In genomic region chr2:144183371-144183944, GRCm38 (mm10) we compare ENCODE assay signal across 10 mouse cellular contexts.
DNase-seq lines count a peak whose midpoint lies in the region; ATAC-seq and TF ChIP-seq lines count a peak whose summit lies in the region.
"Had no signal": no experiment of that assay in that cellular context is flagged by ENCODE, and none has a peak within 500 bp of the region (broad histone marks: within the 10 kb centered on the region; RNA-seq: fewer than 3 reads in every experiment).

No protein-coding gene starts in this region.

- no peaks in the 10 kb centered on the region for H3K9me3 ChIP-seq in neural tube, embryonic 14.5 days (ENCODE audit: control insufficient read depth, low read length)
- no peaks in the 10 kb centered on the region for H3K9me3 ChIP-seq in neural tube, embryonic 15.5 days (replicated peaks)
- H3K9me3 ChIP-seq in intestine, postnatal 0 days (ENCODE audit: control insufficient read depth): no peaks in the 10 kb centered on the region

- TF ChIP-seq POLR2A in small intestine, adult 2 months (IDR thresholded peaks at IDR 0.05; ENCODE audit: low read depth, low read length): no peak

- no peak for TF ChIP-seq CTCF in intestine, postnatal 0 days (IDR thresholded peaks at IDR 0.05; ENCODE audit: low read depth)
- no peak for TF ChIP-seq CTCF in small intestine, adult 2 months (IDR thresholded peaks at IDR 0.05; ENCODE audit: extremely low read depth, insufficient read length, insufficient replicate concordance, low read depth, low read length)

- H3K27me3 ChIP-seq in neural tube, embryonic 14.5 days (ENCODE audit: control insufficient read depth, insufficient read depth, low read length): no peaks in the 10 kb centered on the region
- no peaks in the 10 kb centered on the region for H3K27me3 ChIP-seq in neural tube, embryonic 15.5 days (replicated peaks)
- no peaks in the 10 kb centered on the region for H3K27me3 ChIP-seq in intestine, postnatal 0 days (replicated peaks; ENCODE audit: control insufficient read depth, insufficient read depth, low read length)
- no peaks in the 10 kb centered on the region for H3K27me3 ChIP-seq in small intestine, adult 2 months (ENCODE audit: control insufficient read depth, insufficient read depth, low read length)

- no peak overlapping the region for H3K27ac ChIP-seq in neural tube, embryonic 14.5 days (ENCODE audit: low read depth, low read length)
- H3K27ac ChIP-seq in neural tube, embryonic 15.5 days (replicated peaks): no peak overlapping the region
- H3K27ac ChIP-seq in intestine, postnatal 0 days (ENCODE audit: low read depth, low read length): no peak overlapping the region
- H3K27ac ChIP-seq in small intestine, adult 2 months (ENCODE audit: insufficient read depth, low read depth, low read length): peak overlapping the region; percentile 85
- H3K27ac ChIP-seq: kidney, postnatal 0 days; macrophage had no signal

- H3K4me3 ChIP-seq in neural tube, embryonic 14.5 days (ENCODE audit: low read depth, low read length): no peak overlapping the region
- no peak overlapping the region for H3K4me3 ChIP-seq in neural tube, embryonic 15.5 days (replicated peaks)
- H3K4me3 ChIP-seq in intestine, postnatal 0 days (ENCODE audit: low read depth, low read length): no peak overlapping the region
- H3K4me3 ChIP-seq in small intestine, adult 2 months (ENCODE audit: low read depth, low read length): no peak overlapping the region

- peak; percentile 44 for DNase-seq in gastrocnemius, postnatal 10 days
- DNase-seq in gastrocnemius, adult 8-10 months (ENCODE audit: low spot score in 2 of 2): no peak
- DNase-seq in layer of hippocampus, adult 18-20 months (ENCODE audit: low spot score in 2 of 2): no peak

- H3K4me1 ChIP-seq in neural tube, embryonic 14.5 days (ENCODE audit: control insufficient read depth, insufficient read depth, low read length): no peaks in the 10 kb centered on the region
- H3K4me1 ChIP-seq in neural tube, embryonic 15.5 days: peaks cover 3% of the 10 kb centered on the region; the same call in 1 of the 2 replicates
- H3K4me1 ChIP-seq in intestine, postnatal 0 days (replicated peaks; ENCODE audit: control insufficient read depth, insufficient read depth, low read length): peaks cover 7% of the 10 kb centered on the region; the same call in 1 of the 2 replicates
- peaks cover 40% of the 10 kb centered on the region for H3K4me1 ChIP-seq in small intestine, adult 2 months (ENCODE audit: control insufficient read depth, insufficient read depth, insufficient read length, low read length)

- no peaks in the 10 kb centered on the region for H3K36me3 ChIP-seq in neural tube, embryonic 14.5 days (ENCODE audit: control insufficient read depth, insufficient read depth, low read length)
- H3K36me3 ChIP-seq in neural tube, embryonic 15.5 days: no peaks in the 10 kb centered on the region
- H3K36me3 ChIP-seq in intestine, postnatal 0 days (ENCODE audit: control insufficient read depth, insufficient read depth): no peaks in the 10 kb centered on the region
- no peaks in the 10 kb centered on the region for H3K36me3 ChIP-seq in small intestine, adult 2 months (ENCODE audit: control insufficient read depth, insufficient read depth, low read length)

- no peak overlapping the region for H3K9ac ChIP-seq in neural tube, embryonic 14.5 days (replicated peaks; ENCODE audit: low read depth, low read length)
- H3K9ac ChIP-seq in neural tube, embryonic 15.5 days (replicated peaks): no peak overlapping the region
- H3K9ac ChIP-seq in intestine, postnatal 0 days (ENCODE audit: low read depth, low read length): no peak overlapping the region

- ATAC-seq in neural tube, embryonic 14.5 days (ENCODE audit: low read depth): 0 out of 2 replicates have a peak, but pooled peaks have one; percentile 4
- no peak for ATAC-seq in neural tube, embryonic 15.5 days (ENCODE audit: low FRiP score)
- ATAC-seq in intestine, postnatal 0 days: peak; percentile 61
- ATAC-seq in frontal cortex, adult (ENCODE audit: low TSS enrichment): no peak

- WGBS in neural tube, embryonic 14.5 days: 84% methylated on average over 5 of the region's 5 CpGs
- 87% methylated on average over 5 of the region's 5 CpGs for WGBS in neural tube, embryonic 15.5 days
- WGBS in intestine, postnatal 0 days: 51% methylated on average over 5 of the region's 5 CpGs
- WGBS in small intestine, adult 2 months: 27% methylated on average over 5 of the region's 5 CpGs

- H3K4me2 ChIP-seq in neural tube, embryonic 14.5 days (ENCODE audit: low read depth, low read length): no peak overlapping the region
- no peak overlapping the region for H3K4me2 ChIP-seq in neural tube, embryonic 15.5 days
- no peak overlapping the region for H3K4me2 ChIP-seq in intestine, postnatal 0 days (replicated peaks; ENCODE audit: low read depth)

Comparison
In these comparisons a context has a peak if more than half of its experiments do, and no peak if none do; other contexts are left out.
1. ATAC-seq: peak in neural tube, embryonic 14.5 days (single experiment) and intestine, postnatal 0 days (single experiment); none in neural tube, embryonic 15.5 days (single experiment) and frontal cortex, adult (single experiment).